Mouse (Mus musculus): ENCODE data around the gene Jpt2.

GRCm38 (mm10) chr17:24895571-24896240 is 64.8 kb downstream of the Jpt2 start:
- TF ChIP-seq POLR2A (IDR thresholded peaks at IDR 0.05; ENCODE audit: borderline replicate concordance, extremely low read depth, insufficient read depth, insufficient read length, poor library complexity, severe bottlenecking) = no peak
- TF ChIP-seq CTCF (IDR thresholded peaks at IDR 0.05; ENCODE audit: borderline replicate concordance, extremely low read depth, insufficient read depth, insufficient read length) = no peak

All from brain, embryonic 14.5 days (tissue).